Mouse (Mus musculus): ENCODE measurements at regions not wholly inside any gene's neighbourhood (a gene's known extent, or its start where the extent isn't known, plus 50 kb on each side); places are given as distances from the start of the nearest gene placed in this dataset.

DNA sequence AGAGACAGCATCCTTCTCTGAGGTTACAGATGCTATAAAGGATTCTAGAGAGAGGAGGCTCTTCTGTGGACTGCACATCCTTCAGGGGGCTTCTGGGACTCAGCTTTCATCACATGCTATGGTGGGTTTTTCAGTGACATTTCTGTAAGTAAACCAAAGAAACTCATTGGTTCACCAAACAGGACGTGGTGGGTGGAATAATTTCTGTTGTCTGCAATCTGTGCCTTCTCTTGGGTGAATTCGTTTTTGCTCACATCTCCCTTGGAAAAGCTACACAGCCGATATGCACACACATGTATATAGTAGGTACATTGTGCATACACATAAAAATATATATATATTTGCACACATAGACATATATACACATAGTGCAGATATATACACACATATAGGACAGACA lies 110.2 kb downstream of the Chst1 start:
- DNase-seq: no peak

GRCm38 (mm10) chr2:92711122-92711777 lies 111.7 kb downstream of the Chst1 start:
- no peak for DNase-seq

DNA sequence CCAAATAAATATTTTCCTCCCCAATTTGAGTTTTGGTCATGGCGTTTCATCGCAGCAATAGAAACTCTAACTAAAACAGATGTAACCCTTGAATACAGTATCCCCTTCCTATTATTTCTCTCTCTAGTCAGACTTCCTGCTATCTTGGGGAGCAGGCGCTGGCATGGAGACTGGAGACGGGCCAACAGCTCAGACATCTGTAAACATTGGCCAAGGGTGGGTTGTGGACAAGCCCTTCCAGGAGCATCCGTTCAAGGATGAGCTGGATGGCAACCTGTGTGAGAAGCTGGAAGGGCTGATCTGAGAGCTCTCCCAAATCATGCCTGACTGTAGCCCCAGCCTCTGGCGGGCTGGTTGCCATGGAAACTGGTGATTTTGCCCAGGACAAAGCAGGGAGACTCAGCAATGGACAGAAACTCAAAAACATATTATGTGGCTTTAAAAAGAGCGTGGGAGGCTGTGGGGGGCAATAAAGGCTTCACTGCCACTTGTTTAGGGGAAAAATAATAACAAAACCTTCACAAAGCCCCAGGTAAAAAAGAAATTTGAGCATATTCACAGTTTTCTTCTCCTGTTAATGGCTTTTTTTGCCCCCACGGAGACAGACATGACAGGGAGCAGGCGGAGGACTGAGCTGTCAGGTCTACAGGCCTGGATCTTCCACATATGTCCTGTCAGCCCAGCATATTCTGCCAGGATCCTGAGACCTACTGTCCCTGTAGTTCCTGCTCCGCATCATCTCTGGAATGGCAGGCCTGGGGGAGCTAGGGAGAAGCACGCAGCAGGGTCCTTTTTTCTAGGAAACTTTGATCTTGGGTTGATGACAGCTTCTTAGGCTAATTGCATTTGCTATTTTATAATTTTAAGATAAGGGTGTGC lies 113.0 kb downstream of the Chst1 start:
- no peak for DNase-seq

- DNase-seq: no peak
Observed at GRCm38 (mm10) chr2:92717706-92718105, 118.2 kb downstream of the Chst1 start.

GRCm38 (mm10) chr2:92721951-92722350 lies 122.4 kb downstream of the Chst1 start:
- no peak for DNase-seq

- DNase-seq: no peak
Observed at GRCm38 (mm10) chr2:92723618-92724263, 124.2 kb downstream of the Chst1 start.

GRCm38 (mm10) chr2:92726640-92727039 lies 127.1 kb downstream of the Chst1 start:
- DNase-seq: no peak

- peak; percentile 69 for DNase-seq
Observed at GRCm38 (mm10) chr2:92727241-92727640, 127.7 kb downstream of the Chst1 start.

DNA sequence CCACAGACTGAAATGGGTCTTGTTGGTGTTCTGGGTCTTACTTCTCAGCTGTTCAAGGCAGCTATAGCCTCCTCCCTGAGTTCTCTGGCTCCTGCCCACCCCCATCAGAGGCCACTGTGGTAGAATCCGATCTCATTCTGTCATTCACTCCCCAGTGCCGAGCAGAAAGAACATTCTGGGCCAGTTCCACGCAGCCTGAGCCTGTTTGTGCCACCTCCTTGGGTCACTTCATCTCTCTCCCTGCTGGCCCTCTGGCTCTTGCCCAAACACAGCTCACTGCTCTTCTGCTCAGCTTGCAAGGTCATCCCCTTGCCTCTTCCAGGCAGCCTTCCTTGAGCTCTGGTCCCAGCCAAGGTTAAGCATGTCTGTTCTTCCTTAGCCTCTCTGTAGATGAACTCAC lies 128.9 kb downstream of the Chst1 start:
- peak; percentile 21 for DNase-seq

- no peak for DNase-seq
Observed at GRCm38 (mm10) chr2:92730371-92730770, 130.9 kb downstream of the Chst1 start.

DNA sequence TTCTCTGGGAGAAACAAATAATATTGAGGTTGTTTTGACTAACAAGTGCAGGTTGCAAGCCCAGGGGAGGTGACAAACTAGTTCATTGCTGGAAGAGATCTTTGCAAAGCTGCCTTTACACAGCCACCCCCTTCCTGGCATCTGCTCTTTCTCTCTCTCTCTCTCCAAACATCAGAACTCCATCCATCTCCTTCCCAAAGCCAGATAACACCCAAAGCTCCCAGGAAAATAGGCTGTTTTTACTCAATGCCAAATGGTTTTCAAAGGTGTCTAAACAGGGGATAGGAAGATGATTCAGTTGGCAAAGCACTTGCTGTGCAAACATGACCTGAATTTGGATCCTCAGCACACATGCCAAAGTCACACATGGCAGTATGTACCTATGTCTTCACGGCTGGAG lies 133.9 kb downstream of the Chst1 start:
- DNase-seq: no peak

DNA sequence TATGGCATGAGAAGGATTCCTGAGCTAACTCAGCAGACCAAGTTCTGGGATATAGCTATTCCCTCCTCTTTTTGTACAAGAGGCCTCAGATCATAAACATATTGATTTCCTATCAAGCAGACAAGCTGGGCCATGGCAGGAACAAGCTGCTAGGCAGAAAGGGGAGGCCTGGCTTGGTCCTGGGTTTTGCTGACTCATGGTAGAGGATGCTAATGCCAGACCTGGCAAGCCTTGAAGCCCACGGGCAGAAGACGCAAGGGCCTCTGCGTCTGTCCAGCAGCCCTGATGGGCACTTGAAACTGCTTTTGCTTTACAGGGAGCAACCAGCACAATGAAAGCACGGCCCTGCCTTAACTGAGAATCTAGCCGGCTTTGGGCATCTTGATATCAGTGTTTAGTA lies 136.3 kb downstream of the Chst1 start:
- no peak for DNase-seq

- DNase-seq: no peak
Observed at GRCm38 (mm10) chr2:92737301-92737700, 137.8 kb downstream of the Chst1 start.

- no peak for DNase-seq
Observed at GRCm38 (mm10) chr2:92739576-92739975, 140.1 kb downstream of the Chst1 start.

DNA sequence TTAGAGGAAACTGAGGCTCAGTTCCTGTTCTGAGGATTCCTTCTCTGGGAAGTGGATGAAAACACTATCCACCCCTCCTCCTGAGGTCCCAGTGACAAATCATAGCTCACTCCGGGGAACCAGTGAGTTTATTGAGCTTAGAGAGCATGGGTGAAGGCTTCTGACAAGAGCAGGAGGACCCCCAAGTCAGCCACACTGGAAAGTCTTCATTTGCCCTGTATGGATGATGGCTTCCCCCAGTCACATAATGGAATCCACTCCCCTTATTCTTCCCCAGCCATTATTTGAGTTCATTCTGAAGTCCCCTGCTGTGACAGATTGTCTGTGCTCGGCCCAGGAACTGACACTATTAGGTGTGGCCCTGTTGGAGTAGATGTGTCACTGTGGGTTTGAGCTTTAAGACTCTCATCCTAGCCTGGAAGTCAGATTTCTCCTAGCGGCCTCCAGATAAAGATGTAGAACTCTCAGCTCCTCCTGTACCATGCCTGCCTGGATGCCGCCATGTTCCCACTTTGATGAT lies 141.3 kb downstream of the Chst1 start:
- no peak for DNase-seq

DNA sequence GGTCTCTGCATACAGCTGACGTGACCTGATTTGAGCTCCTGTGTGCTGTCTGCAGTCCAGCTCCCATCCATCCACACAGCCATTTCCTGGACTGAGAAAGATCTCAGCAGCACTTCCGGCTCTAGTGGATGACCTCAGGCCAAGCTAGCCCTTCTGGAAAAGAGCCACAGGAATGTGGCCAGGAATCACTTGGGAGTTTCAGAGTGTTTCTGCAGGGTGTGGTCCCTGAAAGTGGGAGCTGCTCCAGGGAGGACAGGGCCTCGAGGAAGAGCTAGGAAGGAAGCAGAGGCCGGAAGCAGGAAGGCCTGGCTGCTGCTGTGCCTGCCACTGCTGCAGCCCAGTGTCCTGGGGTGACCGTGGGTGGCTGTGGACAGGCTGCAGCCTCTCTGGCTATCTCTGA lies 142.5 kb downstream of the Chst1 start:
- DNase-seq: peak; percentile 48

GRCm38 (mm10) chr2:92742671-92743070 lies 143.2 kb downstream of the Chst1 start:
- no peak for DNase-seq

DNA sequence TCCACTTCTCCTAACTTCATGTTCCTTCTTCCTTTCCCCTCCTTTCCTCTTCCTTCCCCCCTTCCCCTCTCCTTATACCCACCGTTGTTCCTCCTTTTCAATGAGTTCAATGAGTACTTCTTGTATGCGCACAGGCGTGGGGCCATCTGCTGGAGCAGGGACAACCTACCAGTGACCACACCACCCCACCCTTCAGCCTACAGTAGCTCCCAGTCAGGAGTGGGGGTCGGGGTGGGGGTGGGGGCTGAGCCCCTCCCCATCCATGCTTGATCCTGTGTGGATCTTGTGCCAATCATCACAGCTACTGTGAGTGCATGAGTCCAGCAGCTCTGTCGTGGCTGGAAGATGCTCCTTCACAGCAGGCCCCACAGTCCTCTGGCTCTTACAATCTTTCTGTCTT lies 143.6 kb downstream of the Chst1 start:
- DNase-seq: no peak

- DNase-seq: no peak
Observed at GRCm38 (mm10) chr2:92743911-92744310, 144.4 kb downstream of the Chst1 start.

DNA sequence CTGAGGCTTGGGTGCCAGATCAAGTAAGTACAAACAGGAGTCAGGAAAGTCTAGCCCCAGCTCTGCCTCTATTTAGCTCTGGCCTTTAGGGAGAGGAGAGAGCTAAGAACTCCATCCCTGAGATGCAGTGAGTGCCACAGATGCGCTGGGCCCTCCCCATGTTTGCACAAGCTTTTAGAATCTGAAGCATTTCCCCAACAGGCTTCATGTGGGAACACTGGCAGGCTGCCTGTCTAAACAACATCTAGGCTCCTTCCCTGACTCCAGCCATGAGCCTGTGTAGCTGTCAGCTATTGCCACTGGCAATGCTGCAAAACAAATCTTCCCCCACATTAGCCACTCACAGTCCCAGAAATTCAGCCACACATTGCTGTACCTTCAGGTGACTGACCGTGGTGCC lies 147.9 kb downstream of the Chst1 start:
- no peak for DNase-seq

- DNase-seq: no peak
Observed at GRCm38 (mm10) chr2:92750116-92750515, 150.6 kb downstream of the Chst1 start.

DNA sequence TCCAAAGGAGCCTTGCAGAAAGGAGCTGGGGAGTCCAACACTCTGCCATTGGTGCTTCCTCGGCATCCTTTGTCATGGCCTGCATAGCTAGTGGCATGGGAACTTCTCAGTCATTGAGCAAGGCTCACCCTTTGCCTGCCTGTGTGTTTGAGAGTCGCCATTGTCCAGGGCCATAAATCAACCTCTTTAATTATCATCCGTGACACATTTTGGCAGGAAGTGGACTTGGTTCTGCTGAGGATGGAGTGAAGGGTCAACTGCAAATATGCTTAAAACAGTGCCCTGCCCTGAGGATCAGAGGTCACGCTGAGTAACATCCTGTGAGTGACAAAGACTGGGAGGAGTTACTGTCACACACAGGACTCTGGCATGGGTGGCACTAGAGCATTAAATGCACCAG lies 151.2 kb downstream of the Chst1 start:
- no peak for DNase-seq

- DNase-seq: no peak
Observed at GRCm38 (mm10) chr2:92751256-92751655, 151.7 kb downstream of the Chst1 start.
